Mouse (Mus musculus) CD8-positive naive resting alpha-beta T cell, adult 57 days (primary cell): ENCODE measurements around the gene Fancd2. TPM values are rescaled to one million over a fixed set of nuclear protein-coding genes. Genes with fewer than 3 reads are reported as not detected.

Source experiments
- total RNA-seq: library from RNA; stranded (reverse); gene quantifications from one replicate; pipeline ENCODE4 v1.2.4, GENCODE M21; 2023

The Fancd2 gene
- 0.83 TPM for total RNA-seq

GRCm38 (mm10) chr6:113530932-113531839 lies at the start of gene Fancd2, which contains the start of gene Emc3:
Fancd2 (plus strand) TSS chr6:113531682.
Emc3 (minus strand) TSS chr6:113531652.

GRCm38 (mm10) chr6:113483100-113483615 lies 48.3 kb upstream of the Fancd2 start, which contains the start of gene Creld1:
Creld1 (plus strand) TSS chr6:113483297.

GRCm38 (mm10) chr6:113501388-113502084 lies 29.9 kb upstream of the Fancd2 start, which contains the start of gene Prrt3:
Prrt3 (minus strand) TSS chr6:113501931.

GRCm38 (mm10) chr6:113600543-113601139 lies 69.2 kb downstream of the Fancd2 start, which contains the start of gene Fancd2os:
Fancd2os (minus strand) TSS chr6:113600715.

GRCm38 (mm10) chr6:113604432-113605223 lies 73.1 kb downstream of the Fancd2 start, which contains the start of gene Brk1:
Brk1 (plus strand) TSS chr6:113604772.

GRCm38 (mm10) chr6:113623941-113624751 lies 92.7 kb downstream of the Fancd2 start, which contains the start of gene Vhl:
Vhl (plus strand) TSS chr6:113623959.

GRCm38 (mm10) chr6:113638302-113639040 lies 107.0 kb downstream of the Fancd2 start, which contains the start of gene Irak2:
Irak2 (plus strand) TSS chr6:113638467.

Other genes with a start within 250 kb of the Fancd2 start
- gene Cpne9, start 249.4 kb upstream of the Fancd2 start, total RNA-seq, result 2.1 TPM
- 60.7 TPM for gene Brpf1, start 224.5 kb upstream of the Fancd2 start, total RNA-seq
- 12.5 TPM for gene Ogg1, start 204.7 kb upstream of the Fancd2 start, total RNA-seq
- gene Camk1, start 187.7 kb upstream of the Fancd2 start, total RNA-seq, result 0.61 TPM
- 24.6 TPM for gene Tada3, start 153.8 kb upstream of the Fancd2 start, total RNA-seq
- 244 TPM for gene Arpc4, start 153.6 kb upstream of the Fancd2 start, total RNA-seq
- gene Ttll3, start 142.4 kb upstream of the Fancd2 start, total RNA-seq, result 44.0 TPM
- gene Rpusd3, start 112.3 kb upstream of the Fancd2 start, total RNA-seq, result 12.3 TPM
- not detected for gene Cidec, start 95.9 kb upstream of the Fancd2 start, total RNA-seq
- gene Jagn1, start 89.1 kb upstream of the Fancd2 start, total RNA-seq, result 20.1 TPM
- not detected for gene Il17re, start 73.2 kb upstream of the Fancd2 start, total RNA-seq
- not detected for gene Il17rc, start 60.3 kb upstream of the Fancd2 start, total RNA-seq
- gene Creld1, start 48.4 kb upstream of the Fancd2 start, total RNA-seq, result 9.8 TPM
- 0.86 TPM for gene Prrt3, start 29.8 kb upstream of the Fancd2 start, total RNA-seq
- gene Emc3, start within 50 bp of the Fancd2 start, total RNA-seq, result 64.3 TPM
- not detected for gene Fancd2os, start 69.0 kb downstream of the Fancd2 start, total RNA-seq
- 87.6 TPM for gene Brk1, start 73.1 kb downstream of the Fancd2 start, total RNA-seq
- 15.5 TPM for gene Vhl, start 92.3 kb downstream of the Fancd2 start, total RNA-seq
- gene Irak2, start 106.8 kb downstream of the Fancd2 start, total RNA-seq, result 54.3 TPM
- gene Tatdn2, start 165.4 kb downstream of the Fancd2 start, total RNA-seq, result 238 TPM
- 6.9 TPM for gene Ghrl, start 188.2 kb downstream of the Fancd2 start, total RNA-seq
- gene Sec13, start 209.1 kb downstream of the Fancd2 start, total RNA-seq, result 91.1 TPM